Mouse (Mus musculus): ENCODE measurements around the gene Fam217a. TPM values are rescaled to one million over a fixed set of nuclear protein-coding genes. Genes with fewer than 3 reads are reported as not detected.
A peak's percentile ranks its signal among the peaks of the same experiment; 100 is the strongest.
"Not testable (repeated sequence)": the region's sequence is repeated elsewhere in the genome, so short reads cannot be mapped to it uniquely, and the experiment has no call there.

The Fam217a gene
- total RNA-seq (2014; fragmentation: Nextera tagmentation) (not detected in 2 replicates), total RNA-seq (2017) (not detected in 2 replicates)

GRCm38 (mm10) chr13:34924210-34924609 is at the start of gene Fam217a, which contains the start of gene 4933417A18Rik:
Gene Fam217a, minus strand, starts transcription at chr13:34924310.
Gene 4933417A18Rik, plus strand, starts transcription at chr13:34924409.
- ATAC-seq (replicated peaks; ENCODE audit: poor library complexity, severe bottlenecking): no peak

- ATAC-seq (replicated peaks; ENCODE audit: poor library complexity, severe bottlenecking): peak; percentile 59; the same call in 1 of the 2 replicates
Measured at GRCm38 (mm10) chr13:34973770-34974169, 49.7 kb upstream of the Fam217a start.

- ATAC-seq (replicated peaks; ENCODE audit: poor library complexity, severe bottlenecking): peak; percentile 53; the same call in 1 of the 2 replicates
Measured at GRCm38 (mm10) chr13:34973149-34973548, 49.0 kb upstream of the Fam217a start.

GRCm38 (mm10) chr13:34972456-34972855 is 48.3 kb upstream of the Fam217a start:
- not testable (repeated sequence) for ATAC-seq (replicated peaks; ENCODE audit: poor library complexity, severe bottlenecking)

GRCm38 (mm10) chr13:34965647-34966046 is 41.5 kb upstream of the Fam217a start:
- peak; percentile 40; the same call in 1 of the 2 replicates for ATAC-seq (replicated peaks; ENCODE audit: poor library complexity, severe bottlenecking)

GRCm38 (mm10) chr13:34964866-34965265 is 40.8 kb upstream of the Fam217a start:
- ATAC-seq (replicated peaks; ENCODE audit: poor library complexity, severe bottlenecking): no peak

- ATAC-seq (replicated peaks; ENCODE audit: poor library complexity, severe bottlenecking): 0 out of 2 replicates have a peak, but pooled peaks have one; percentile 15
Measured at GRCm38 (mm10) chr13:34964419-34964818, 40.3 kb upstream of the Fam217a start.

- ATAC-seq (replicated peaks; ENCODE audit: poor library complexity, severe bottlenecking): peak; percentile 91
Measured at GRCm38 (mm10) chr13:34963511-34964397, 39.6 kb upstream of the Fam217a start, which contains the start of gene Eci3. Gene Eci3, minus strand, starts transcription at chr13:34963810.

- no peak for ATAC-seq (replicated peaks; ENCODE audit: poor library complexity, severe bottlenecking)
Measured at GRCm38 (mm10) chr13:34960996-34961770, 37.1 kb upstream of the Fam217a start.

- not testable (repeated sequence) for ATAC-seq (replicated peaks; ENCODE audit: poor library complexity, severe bottlenecking)
Measured at GRCm38 (mm10) chr13:34958158-34958557, 34.0 kb upstream of the Fam217a start.

- ATAC-seq (replicated peaks; ENCODE audit: poor library complexity, severe bottlenecking): no peak
Measured at GRCm38 (mm10) chr13:34956901-34957300, 32.8 kb upstream of the Fam217a start.

- peak; percentile 99 for ATAC-seq (replicated peaks; ENCODE audit: poor library complexity, severe bottlenecking)
Measured at GRCm38 (mm10) chr13:34951437-34951836, 27.3 kb upstream of the Fam217a start.

GRCm38 (mm10) chr13:34942370-34942769 is 18.3 kb upstream of the Fam217a start:
- no peak for ATAC-seq (replicated peaks; ENCODE audit: poor library complexity, severe bottlenecking)

- ATAC-seq (replicated peaks; ENCODE audit: poor library complexity, severe bottlenecking): no peak
Measured at GRCm38 (mm10) chr13:34934931-34935644, 11.0 kb upstream of the Fam217a start.

- ATAC-seq (replicated peaks; ENCODE audit: poor library complexity, severe bottlenecking): peak; percentile 44
Measured at GRCm38 (mm10) chr13:34916520-34917167, 7.5 kb downstream of the Fam217a start.

GRCm38 (mm10) chr13:34914614-34915013 is 9.5 kb downstream of the Fam217a start:
- 0 out of 2 replicates have a peak, but pooled peaks have one; percentile 40 for ATAC-seq (replicated peaks; ENCODE audit: poor library complexity, severe bottlenecking)

GRCm38 (mm10) chr13:34892871-34893270 is 31.2 kb downstream of the Fam217a start:
- no peak for ATAC-seq (replicated peaks; ENCODE audit: poor library complexity, severe bottlenecking)

- no peak for ATAC-seq (replicated peaks; ENCODE audit: poor library complexity, severe bottlenecking)
Measured at GRCm38 (mm10) chr13:34876481-34876880, 47.6 kb downstream of the Fam217a start.

GRCm38 (mm10) chr13:34875741-34876445 is 48.2 kb downstream of the Fam217a start:
- peak; percentile 49 for ATAC-seq (replicated peaks; ENCODE audit: poor library complexity, severe bottlenecking)
